12 mouse cellular contexts compared by ENCODE assay signal in the genomic region with DNA sequence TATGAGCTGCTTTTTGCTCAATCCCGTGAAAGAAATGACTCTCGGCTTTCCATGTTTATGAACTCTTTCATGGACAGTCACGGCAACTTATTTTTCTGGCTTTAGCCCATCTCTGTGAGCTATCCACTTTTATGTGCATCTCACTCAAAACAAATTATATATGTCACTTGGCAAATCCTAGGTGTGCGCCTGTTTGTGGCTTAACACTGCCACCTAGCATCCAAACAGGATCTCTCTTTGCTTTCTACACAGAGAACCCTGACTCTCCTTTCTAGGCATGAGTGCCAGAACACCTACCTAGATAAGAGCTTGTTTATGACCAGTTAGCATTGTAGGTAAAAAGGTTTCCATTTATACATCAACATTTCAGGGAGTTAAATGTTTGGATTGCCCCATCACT.
DNase-seq lines count a peak whose midpoint lies in the region; ATAC-seq and TF ChIP-seq lines count a peak whose summit lies in the region.
"Had no signal": no experiment of that assay in that cellular context is flagged by ENCODE, and none has a peak within 500 bp of the region (broad histone marks: within the 10 kb centered on the region; RNA-seq: fewer than 3 reads in every experiment).

No protein-coding gene starts in this region.

- H3K9me3 ChIP-seq in heart, postnatal 0 days (replicated peaks; ENCODE audit: control insufficient read depth, low read length) = no peaks in the 10 kb centered on the region
- H3K9me3 ChIP-seq: heart, embryonic 15.5 days; liver, embryonic 15.5 days had no signal

- ATAC-seq in heart, postnatal 0 days (ENCODE audit: insufficient read depth, low read depth) = no peak
- ATAC-seq in megakaryocyte, adult 5-6 weeks (ENCODE audit: poor library complexity, severe bottlenecking) = no peak

- H3K4me3 ChIP-seq in heart, postnatal 0 days (ENCODE audit: low read depth, low read length) = no peak overlapping the region
- H3K4me3 ChIP-seq: heart, embryonic 15.5 days; liver, embryonic 15.5 days had no signal

- no peak overlapping the region for H3K9ac ChIP-seq in heart, postnatal 0 days (replicated peaks; ENCODE audit: low read depth, low read length)
- H3K9ac ChIP-seq: heart, embryonic 15.5 days; liver, embryonic 15.5 days had no signal

- H3K4me2 ChIP-seq in heart, postnatal 0 days (ENCODE audit: low read depth, low read length) = no peak overlapping the region
- H3K4me2 ChIP-seq: heart, embryonic 15.5 days; liver, embryonic 15.5 days had no signal

- DNase-seq in heart, postnatal 0 days (ENCODE audit: low spot score) = no peak
- no peak for DNase-seq in heart, adult 9 months (ENCODE audit: low spot score in 2 of 2)
- DNase-seq in 3T3-L1 (ENCODE audit: low read depth, low spot score) = peak; percentile 9
- peak; percentile 77 for DNase-seq in brain, adult 2 months (ENCODE audit: low read depth, low spot score)
- DNase-seq in left cerebral cortex, adult 11 months (ENCODE audit: low spot score) = peak; percentile 12
- DNase-seq in kidney, postnatal 25 days = no peak
- no peak for DNase-seq in MN1 (ENCODE audit: low spot score)
- DNase-seq: adrenal gland, postnatal 14 days; thymus, postnatal 4 days had no signal

- whole genome bisulfite sequencing in heart, postnatal 0 days = 59% methylated on average over 4 of the region's 4 CpGs

- H3K4me1 ChIP-seq in heart, postnatal 0 days (ENCODE audit: control insufficient read depth, insufficient read depth) = no peaks in the 10 kb centered on the region
- H3K4me1 ChIP-seq: heart, embryonic 15.5 days; liver, embryonic 15.5 days had no signal

- TF ChIP-seq EP300 in heart, postnatal 0 days (IDR thresholded peaks at IDR 0.05; ENCODE audit: low read depth) = no peak

- H3K36me3 ChIP-seq in heart, postnatal 0 days (replicated peaks; ENCODE audit: control insufficient read depth, insufficient read depth, low read length) = no peaks in the 10 kb centered on the region
- H3K36me3 ChIP-seq: heart, embryonic 15.5 days; liver, embryonic 15.5 days had no signal

- no peaks in the 10 kb centered on the region for H3K27me3 ChIP-seq in heart, postnatal 0 days (ENCODE audit: control insufficient read depth, insufficient read depth, low read length)
- H3K27me3 ChIP-seq: heart, embryonic 15.5 days; liver, embryonic 15.5 days had no signal

- TF ChIP-seq CTCF in heart, postnatal 0 days (IDR thresholded peaks at IDR 0.05; ENCODE audit: low read depth) = peak; percentile 19; the same call in 1 of the 2 replicates

- no peak overlapping the region for H3K27ac ChIP-seq in heart, postnatal 0 days (ENCODE audit: low read depth)
- H3K27ac ChIP-seq: heart, embryonic 15.5 days; liver, embryonic 15.5 days had no signal

Comparison
In these comparisons a context has a peak if more than half of its experiments do, and no peak if none do; other contexts are left out.
1. DNase-seq: peak in 3T3-L1 (single experiment), brain, adult 2 months (single experiment) and left cerebral cortex, adult 11 months (single experiment); none in heart, postnatal 0 days (single experiment), heart, adult 9 months (0 of 2), kidney, postnatal 25 days (0 of 2) and MN1 (single experiment).